Mouse (Mus musculus): Measurements from ENCODE around the gene Dhx30.
A peak's percentile ranks its signal among the peaks of the same experiment; 100 is the strongest.
"Not testable (repeated sequence)": the region's sequence is repeated elsewhere in the genome, so short reads cannot be mapped to it uniquely, and the experiment has no call there.

Gene Dhx30

DNA sequence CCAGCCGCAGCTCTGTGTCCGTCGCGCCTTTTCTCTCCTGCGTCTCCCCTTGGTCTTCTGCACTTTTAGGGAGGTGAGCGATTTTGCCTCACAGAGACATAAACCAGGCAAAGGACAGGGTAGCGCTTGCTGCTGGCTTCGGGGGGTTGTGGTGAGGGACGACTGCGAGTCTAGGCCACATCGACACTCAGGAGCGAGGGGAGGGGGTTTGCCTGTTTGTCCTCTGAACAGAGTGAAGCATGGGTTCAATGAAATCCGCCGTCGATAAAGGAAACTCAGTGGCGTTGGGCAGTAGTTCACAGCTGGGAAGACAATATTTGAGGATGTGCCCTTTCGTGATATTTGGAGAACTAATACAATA is at the start of gene Dhx30:
Gene Dhx30 (minus strand): TSS at position 52 of the 361 bp plus-strand sequence.
- DNase-seq: no peak

DNA sequence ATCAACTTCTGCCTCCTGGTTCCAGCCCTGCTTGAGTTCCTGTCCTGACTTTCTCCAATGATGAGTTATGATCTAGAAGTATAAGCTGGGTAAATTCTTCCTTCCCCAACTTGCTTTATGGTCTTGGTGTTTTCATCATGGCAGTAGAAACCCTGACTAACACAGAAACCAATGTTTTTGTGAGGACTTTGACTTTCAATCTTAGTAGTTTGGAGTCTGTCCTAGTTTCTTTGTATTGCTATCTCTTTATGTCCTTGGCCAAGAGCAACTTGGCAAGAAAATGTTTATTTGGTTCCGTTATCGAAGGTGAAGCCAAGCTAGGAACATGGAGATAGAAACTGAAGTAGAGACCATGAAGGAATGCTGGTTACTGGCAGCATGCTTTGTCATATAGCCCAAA is 45.4 kb upstream of the Dhx30 start:
- no peak for DNase-seq

GRCm38 (mm10) chr9:110162441-110162840 is 44.8 kb upstream of the Dhx30 start:
- DNase-seq: no peak

GRCm38 (mm10) chr9:110160486-110160885 is 42.9 kb upstream of the Dhx30 start:
- DNase-seq: not testable (repeated sequence)

- DNase-seq: peak; percentile 8 to 14
These were observed 41.4 kb upstream of the Dhx30 start for GRCm38 (mm10) chr9:110159036-110159435.

GRCm38 (mm10) chr9:110148598-110148997 is 31.0 kb upstream of the Dhx30 start:
- DNase-seq: no peak

DNA sequence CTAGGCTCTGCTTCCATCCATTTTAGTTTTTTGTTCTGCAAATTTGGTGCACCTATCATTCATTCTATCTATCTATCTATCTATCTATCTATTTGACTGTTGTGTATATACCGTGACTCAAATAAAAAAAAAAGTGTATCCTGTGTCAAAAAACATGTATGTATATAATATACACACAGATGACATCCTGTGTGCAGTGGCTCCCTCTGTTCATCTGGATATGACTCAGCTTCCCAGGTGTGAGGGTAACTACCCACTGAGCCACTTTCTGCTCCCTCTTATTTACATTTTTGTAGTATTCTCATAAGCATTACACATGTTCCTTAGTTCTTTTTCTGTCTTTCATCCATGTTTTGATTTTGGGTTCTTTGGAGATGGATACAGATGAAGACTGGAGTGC is 24.5 kb upstream of the Dhx30 start:
- DNase-seq: no peak

DNA sequence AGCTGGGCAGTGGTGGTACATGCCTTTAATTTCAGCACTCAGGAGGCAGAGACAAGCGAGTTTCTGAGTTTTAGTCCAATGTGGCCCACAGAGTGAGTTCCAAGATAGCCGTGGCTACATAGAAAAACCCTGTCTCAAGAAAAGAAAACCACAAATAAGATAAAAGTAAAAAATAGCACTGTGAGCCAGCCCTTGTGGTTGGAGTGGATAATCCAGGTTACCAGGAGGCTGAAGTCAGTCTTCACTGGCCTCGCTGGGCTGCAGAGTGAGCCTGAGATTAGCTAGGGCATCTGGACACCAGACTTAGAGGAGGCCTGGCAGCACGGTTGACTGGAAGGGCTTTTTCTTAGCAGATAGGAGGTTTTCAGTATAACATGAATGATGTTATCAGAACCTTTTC is 21.5 kb upstream of the Dhx30 start:
- DNase-seq: no peak

DNA sequence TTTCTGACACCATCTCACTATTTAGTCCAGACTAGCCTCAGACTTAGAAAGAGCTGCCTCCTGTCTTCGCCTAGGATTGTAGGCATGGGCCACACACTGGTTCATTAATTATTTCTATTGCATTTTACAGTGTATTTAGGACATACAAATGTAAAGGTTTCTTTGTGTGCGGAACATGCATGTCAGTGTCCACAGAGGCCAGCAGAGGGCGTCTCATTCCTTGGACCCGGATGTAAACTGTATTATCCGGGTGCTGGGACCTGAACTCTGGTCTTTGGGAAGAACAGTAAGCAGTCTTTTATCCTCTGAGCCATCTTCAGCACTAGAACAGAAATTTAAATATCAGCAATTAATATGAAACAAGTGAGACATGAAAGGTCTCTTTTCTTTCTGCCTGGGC is 16.5 kb upstream of the Dhx30 start:
- peak in 1 of 2 experiments; percentile 14 for DNase-seq

DNA sequence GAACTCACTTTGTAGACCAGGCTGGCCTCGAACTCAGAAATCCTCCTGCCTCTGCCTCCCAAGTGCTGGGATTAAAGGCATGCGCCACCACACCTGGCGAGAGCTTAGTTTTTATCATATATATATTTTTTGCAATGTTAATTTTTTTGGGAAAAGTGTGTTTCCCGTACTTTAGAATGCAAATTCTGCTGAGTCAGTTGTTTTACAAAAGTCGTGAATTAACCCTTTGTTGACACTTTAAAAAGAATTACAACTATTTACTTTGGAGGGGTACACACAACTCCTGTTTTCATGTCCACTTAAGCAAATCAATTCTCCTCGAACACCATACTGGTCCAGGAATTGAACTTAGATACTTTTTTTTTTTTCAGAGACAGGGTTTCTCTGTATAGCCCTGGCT is 15.3 kb upstream of the Dhx30 start:
- no peak for DNase-seq

GRCm38 (mm10) chr9:110132201-110132605 is 14.6 kb upstream of the Dhx30 start:
- DNase-seq: peak in 1 of 2 experiments; percentile 68

GRCm38 (mm10) chr9:110131525-110132197 is 14.0 kb upstream of the Dhx30 start:
- peak; percentile 100 for DNase-seq

GRCm38 (mm10) chr9:110130896-110131524 is 13.4 kb upstream of the Dhx30 start:
- peak in 1 of 2 experiments; percentile 13 for DNase-seq

GRCm38 (mm10) chr9:110124008-110124540 is 6.4 kb upstream of the Dhx30 start:
- DNase-seq: not testable (repeated sequence)

DNA sequence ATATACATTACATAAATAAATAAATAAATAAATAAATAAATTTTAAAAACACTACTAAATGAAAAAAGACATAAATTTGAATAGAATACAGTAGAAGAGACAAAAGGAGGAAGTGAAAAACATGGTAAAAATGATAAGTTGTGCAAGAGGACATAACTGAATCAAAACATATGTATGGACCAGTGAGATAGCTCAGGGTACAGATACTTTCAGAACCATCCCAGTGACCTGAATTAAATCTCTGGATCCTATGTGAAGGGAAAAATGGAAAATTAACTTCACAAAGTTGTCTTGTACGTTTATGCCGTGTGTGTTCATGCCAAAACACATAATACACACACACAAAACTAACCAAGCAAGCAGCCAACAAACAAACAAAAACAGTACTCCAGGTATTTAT is 5.7 kb upstream of the Dhx30 start:
- DNase-seq: no peak

DNA sequence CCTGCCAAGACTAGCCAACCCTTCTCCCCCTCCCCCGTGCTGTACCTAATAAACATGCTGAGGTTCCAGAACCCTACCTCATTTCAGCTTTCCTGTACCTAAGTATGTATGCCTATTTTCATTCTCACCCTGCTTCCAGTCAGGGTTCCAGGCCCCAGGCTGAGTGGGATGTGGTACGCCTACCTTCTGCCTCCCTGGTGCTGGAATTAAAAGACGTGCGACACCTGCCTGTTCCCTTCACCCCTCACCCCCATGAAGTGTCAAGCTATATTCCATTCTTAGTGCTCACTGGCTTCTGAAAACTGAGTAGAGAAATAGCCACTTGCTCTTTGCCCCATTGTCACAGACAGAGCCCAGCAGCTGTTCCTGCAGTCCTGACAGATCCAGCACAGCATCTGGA is 3.8 kb upstream of the Dhx30 start:
- no peak for DNase-seq

- no peak for DNase-seq
These were observed 619 bp upstream of the Dhx30 start for GRCm38 (mm10) chr9:110118249-110118648.

DNA sequence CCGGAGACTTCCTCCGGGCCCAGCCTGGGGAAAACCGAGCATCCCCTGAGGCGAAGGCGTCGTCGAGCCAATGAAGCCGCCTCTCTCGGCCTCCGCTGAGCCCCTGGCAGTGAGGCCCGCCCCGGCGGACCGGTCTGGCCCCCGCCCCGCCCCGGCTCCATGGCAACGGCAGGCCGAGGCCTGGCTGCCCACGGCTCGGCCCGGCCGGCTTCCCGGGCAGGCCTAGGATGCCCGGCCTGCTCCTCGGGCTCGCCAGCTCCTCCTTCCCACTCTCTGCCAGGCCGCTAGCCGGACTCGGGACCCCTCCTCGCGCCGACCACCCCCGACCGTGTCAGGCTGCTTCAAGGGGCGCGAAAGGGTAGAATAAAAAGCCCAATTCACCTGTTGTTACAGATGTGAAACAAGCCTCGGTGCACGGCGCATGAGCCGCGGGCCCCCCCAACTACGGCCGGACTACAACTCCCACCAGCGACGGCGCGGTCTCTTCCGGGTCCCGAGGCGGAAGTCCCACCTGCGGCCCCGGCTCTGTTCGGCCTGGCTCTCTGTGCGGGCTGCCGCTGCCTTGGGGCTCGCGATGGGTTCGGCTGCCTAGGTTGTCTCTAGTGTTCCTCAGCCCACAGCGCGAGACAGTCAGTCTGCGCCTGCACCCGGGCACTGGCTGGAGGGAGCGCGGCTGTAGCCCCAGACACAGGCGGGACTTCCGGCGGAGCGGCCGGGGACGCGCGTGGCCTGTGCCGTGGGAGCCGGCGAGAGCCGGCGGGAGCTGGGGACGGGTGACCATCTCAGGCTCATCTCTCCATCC is 452 bp downstream of the Dhx30 start, which contains the start of gene Smarcc1:
Gene Smarcc1 (plus strand): TSS at position 732 of the 802 bp plus-strand sequence.
- peak; percentile 92 to 94 for DNase-seq

DNA sequence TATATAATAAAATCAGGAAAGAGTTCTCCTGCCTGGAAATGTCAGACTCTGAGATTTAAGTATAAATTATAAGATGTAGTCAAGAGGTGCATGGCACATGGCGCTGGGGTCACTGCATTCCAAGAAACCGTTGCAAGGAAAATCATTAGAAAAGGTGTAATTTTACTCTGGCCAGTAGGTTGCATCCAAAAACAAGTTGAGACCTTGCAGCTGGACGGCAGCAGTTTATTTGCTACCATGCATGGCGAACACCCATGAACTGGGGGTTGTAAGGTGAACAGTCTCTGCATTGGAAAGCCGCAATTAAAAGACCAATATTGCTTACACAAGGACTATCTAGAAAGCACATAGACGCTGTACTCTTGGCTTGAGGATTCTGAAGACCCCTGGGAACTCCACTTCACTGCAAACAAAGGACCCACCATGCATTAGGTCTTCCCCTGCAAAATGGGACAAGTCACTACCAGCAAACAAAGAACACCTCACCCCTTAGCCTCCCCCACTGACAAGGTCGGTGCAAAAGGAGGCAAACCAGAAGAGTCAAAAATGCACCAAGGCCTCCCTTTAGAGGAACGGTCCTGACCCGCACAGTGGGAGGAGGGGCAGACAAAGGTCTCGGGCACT is 1.2 kb downstream of the Dhx30 start:
- DNase-seq: no peak

DNA sequence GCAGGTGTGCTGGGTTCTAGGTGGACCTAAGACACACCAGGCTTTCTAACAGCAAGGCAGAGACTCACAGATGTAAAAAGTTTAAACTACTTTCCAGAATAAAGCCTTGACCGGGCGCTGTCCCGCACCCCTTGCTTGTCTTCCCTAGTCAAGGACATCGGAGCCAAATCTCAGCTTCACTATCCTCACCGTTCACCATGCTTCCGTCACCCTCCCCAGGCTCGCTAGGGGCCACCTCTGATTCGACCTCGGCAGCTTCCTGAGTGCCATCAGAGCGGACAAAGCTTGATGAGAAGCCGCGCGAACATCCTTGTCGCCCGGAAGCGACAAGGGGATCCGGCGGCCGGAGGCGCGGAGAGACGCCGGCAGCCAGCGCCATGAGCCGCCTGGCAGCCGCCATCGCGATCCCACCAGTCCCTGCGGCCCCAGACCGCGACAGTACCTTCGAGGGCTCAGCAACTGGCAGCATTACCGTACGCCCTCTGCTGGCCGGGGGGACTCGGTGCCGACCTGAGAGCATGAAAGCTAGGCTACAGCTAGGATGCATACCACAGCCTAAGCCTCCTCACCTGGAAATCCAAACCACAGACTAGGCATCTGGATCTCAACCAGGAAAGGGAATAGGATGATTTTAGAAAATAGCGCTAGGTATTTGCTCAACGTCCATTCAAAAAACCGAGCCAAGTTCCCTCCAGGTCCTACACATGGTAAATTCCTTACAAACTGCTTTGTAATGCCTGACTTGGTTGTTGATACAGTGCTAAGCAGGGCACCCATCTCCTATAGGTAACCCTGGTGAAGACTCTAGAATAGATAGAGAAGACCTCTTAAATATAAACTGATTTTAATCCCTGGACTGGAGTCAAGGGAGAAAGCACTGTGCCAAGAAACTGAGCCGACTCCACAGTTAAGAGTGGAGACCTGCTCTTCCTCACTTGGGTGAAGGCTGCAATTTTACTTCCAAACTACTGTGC is 16.7 kb downstream of the Dhx30 start:
- DNase-seq: peak; percentile 98

DNA sequence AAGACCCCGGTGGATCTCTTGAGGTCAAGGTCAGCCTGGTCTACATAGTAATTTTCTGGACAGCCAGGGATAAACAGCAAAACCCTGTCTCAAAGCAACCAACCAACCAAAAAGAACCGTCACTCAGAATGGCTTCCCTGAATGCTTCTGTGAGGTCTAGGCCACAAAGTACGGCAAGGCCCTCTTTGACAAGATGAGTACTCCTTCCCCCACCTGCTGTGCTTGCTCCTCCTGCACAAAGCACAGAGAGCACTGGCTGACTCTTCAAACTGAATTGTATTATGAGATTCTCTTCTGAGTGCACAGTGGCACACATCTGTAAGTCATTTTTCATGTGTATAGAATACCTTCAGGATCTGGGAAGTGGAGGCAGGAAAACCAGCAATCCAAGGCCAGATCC is 19.8 kb downstream of the Dhx30 start:
- DNase-seq: no peak

DNA sequence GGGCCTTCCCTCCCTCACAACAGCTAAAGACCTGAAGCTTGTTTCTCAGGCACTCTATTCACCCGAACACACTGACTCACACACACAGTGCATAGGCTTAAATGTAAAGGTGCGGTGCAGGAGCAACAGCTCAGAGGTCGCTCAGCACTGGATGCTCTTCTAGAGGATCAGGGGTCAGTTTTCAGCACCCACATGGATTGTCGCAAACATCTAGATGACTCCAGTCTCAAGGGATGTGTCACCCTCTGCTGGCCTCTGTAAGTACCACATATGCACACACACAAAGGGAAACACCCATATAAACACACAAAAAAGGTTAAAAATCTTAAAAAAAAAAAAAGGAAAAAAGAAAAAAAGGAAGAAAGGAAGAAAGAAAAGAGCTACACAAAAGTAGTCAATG is 22.9 kb downstream of the Dhx30 start:
- no peak for DNase-seq
